In genomic region chr10:34326701-34327100, GRCm38 (mm10) we compare ENCODE assay signal across 7 mouse cellular contexts. TPM values are rescaled to one million over a fixed set of nuclear protein-coding genes. Genes with fewer than 3 reads are reported as not detected.
DNase-seq lines count a peak whose midpoint lies in the region; ATAC-seq and TF ChIP-seq lines count a peak whose summit lies in the region.

No protein-coding gene starts in this region.

- no peak overlapping the region for H3K27ac ChIP-seq in kidney, postnatal 0 days
- H3K27ac ChIP-seq in kidney, embryonic 15.5 days, result no peak overlapping the region
- no peak overlapping the region for H3K27ac ChIP-seq in MEL (ENCODE audit: control insufficient read depth, low read depth, low read length)
- H3K27ac ChIP-seq in heart, embryonic 10.5 days, result no peak overlapping the region

- peak; percentile 70 for DNase-seq in kidney, postnatal 0 days (ENCODE audit: low spot score)
- peak; percentile 36 for DNase-seq in CD4-positive helper T cell, adult 2 months (ENCODE audit: low read depth, low spot score)
- peak; percentile 56 for DNase-seq in MEL (ENCODE audit: low read depth, low spot score)
- DNase-seq in induced T-regulatory cell, adult 2 months (ENCODE audit: low read depth), result peak; percentile 61
- DNase-seq in heart, embryonic 10.5 days (ENCODE audit: low spot score), result no peak
- DNase-seq in yolk sac, embryonic 10.5 days (ENCODE audit: low spot score), result no peak

- H3K9ac ChIP-seq in kidney, postnatal 0 days (ENCODE audit: low read depth, low read length), result no peak overlapping the region
- H3K9ac ChIP-seq in kidney, embryonic 15.5 days, result no peak overlapping the region
- H3K9ac ChIP-seq in MEL (ENCODE audit: control insufficient read depth, low read depth, low read length, poor library complexity, severe bottlenecking), result no peak overlapping the region

- 16% methylated on average over 4 of the region's 4 CpGs for WGBS in kidney, postnatal 0 days
- 20% methylated on average over 4 of the region's 4 CpGs for WGBS in kidney, embryonic 15.5 days
- 23% methylated on average over 4 of the region's 4 CpGs for WGBS in heart, embryonic 10.5 days

- H3K4me1 ChIP-seq in kidney, postnatal 0 days (replicated peaks; ENCODE audit: insufficient read depth, low read length), result no peaks in the 10 kb centered on the region
- no peaks in the 10 kb centered on the region for H3K4me1 ChIP-seq in kidney, embryonic 15.5 days
- H3K4me1 ChIP-seq in MEL (ENCODE audit: control insufficient read depth in 1 of 2, insufficient read depth in 2 of 2, low read length in 2 of 2), result no peaks in the 10 kb centered on the region
- H3K4me1 ChIP-seq in heart, embryonic 10.5 days, result no peaks in the 10 kb centered on the region

- no peak for TF ChIP-seq POLR2A in MEL (IDR thresholded peaks at IDR 0.05; ENCODE audit: control insufficient read depth in 1 of 2, insufficient read depth in 1 of 2, low read depth in 1 of 2, low read length in 2 of 2, poor library complexity in 1 of 2)

- H3K36me3 ChIP-seq in kidney, postnatal 0 days (ENCODE audit: insufficient read depth, low read length), result 0 out of 2 replicates have a peak, but pooled peaks cover 3% of the 10 kb centered on the region
- peaks cover 5% of the 10 kb centered on the region; the same call in 1 of the 2 replicates for H3K36me3 ChIP-seq in kidney, embryonic 15.5 days
- H3K36me3 ChIP-seq in MEL (ENCODE audit: control insufficient read depth in 1 of 2, insufficient read depth in 2 of 2, low read length in 2 of 2), result no peaks in the 10 kb centered on the region
- H3K36me3 ChIP-seq in heart, embryonic 10.5 days, result no peaks in the 10 kb centered on the region

- no peak overlapping the region for H3K4me3 ChIP-seq in kidney, postnatal 0 days (replicated peaks; ENCODE audit: low read depth, low read length)
- no peak overlapping the region for H3K4me3 ChIP-seq in kidney, embryonic 15.5 days (replicated peaks)
- no peak overlapping the region for H3K4me3 ChIP-seq in MEL (ENCODE audit: control insufficient read depth in 1 of 2, insufficient read depth in 1 of 2, low read depth in 2 of 2, low read length in 2 of 2)
- no peak overlapping the region for H3K4me3 ChIP-seq in heart, embryonic 10.5 days

- no peak overlapping the region for H3K4me2 ChIP-seq in kidney, postnatal 0 days (ENCODE audit: low read length)
- no peak overlapping the region for H3K4me2 ChIP-seq in kidney, embryonic 15.5 days

- H3K79me2 ChIP-seq in MEL (ENCODE audit: control insufficient read depth, insufficient read depth, low read length, poor library complexity), result no peaks in the 10 kb centered on the region

- TF ChIP-seq EP300 in MEL (IDR thresholded peaks at IDR 0.05; ENCODE audit: low read depth in 1 of 2, low read length in 2 of 2), result no peak

- no peaks in the 10 kb centered on the region for H3K9me3 ChIP-seq in kidney, postnatal 0 days (replicated peaks; ENCODE audit: low read length)
- H3K9me3 ChIP-seq in kidney, embryonic 15.5 days (replicated peaks), result no peaks in the 10 kb centered on the region
- H3K9me3 ChIP-seq in MEL (replicated peaks; ENCODE audit: insufficient read depth, low read length), result no peaks in the 10 kb centered on the region
- H3K9me3 ChIP-seq in heart, embryonic 10.5 days, result no peaks in the 10 kb centered on the region

- TF ChIP-seq RAD21 in MEL (IDR thresholded peaks at IDR 0.05; ENCODE audit: low read depth, low read length), result peak; percentile 90

- no peaks in the 10 kb centered on the region for H3K27me3 ChIP-seq in kidney, postnatal 0 days (ENCODE audit: insufficient read depth, low read length)
- no peaks in the 10 kb centered on the region for H3K27me3 ChIP-seq in kidney, embryonic 15.5 days
- H3K27me3 ChIP-seq in MEL (ENCODE audit: control insufficient read depth in 1 of 2, insufficient read depth in 2 of 2, low read length in 2 of 2), result no peaks in the 10 kb centered on the region
- no peaks in the 10 kb centered on the region for H3K27me3 ChIP-seq in heart, embryonic 10.5 days (ENCODE audit: insufficient read depth, poor library complexity, severe bottlenecking)

- TF ChIP-seq CTCF in kidney, postnatal 0 days (IDR thresholded peaks at IDR 0.05; ENCODE audit: low read depth), result peak; percentile 86
- TF ChIP-seq CTCF in MEL (IDR thresholded peaks at IDR 0.05 in 2 of 3, conservative IDR thresholded peaks at IDR 0.05 in 1 of 3; ENCODE audit: control insufficient read depth in 1 of 3, insufficient read depth in 1 of 3, low read depth in 2 of 3, low read length in 3 of 3, poor library complexity in 1 of 3, severe bottlenecking in 1 of 3), result peak; percentile 11 to 89 (median 69); a peak in 5 of 6 replicates

- ATAC-seq in kidney, postnatal 0 days (replicated peaks; ENCODE audit: low FRiP score, low read depth), result no peak
- no peak for ATAC-seq in kidney, embryonic 15.5 days (replicated peaks; ENCODE audit: low FRiP score)

TF ChIP-seq in MEL, 35 proteins besides CTCF, POLR2A, EP300 and RAD21:
- TF ChIP-seq NRF1 (IDR thresholded peaks at IDR 0.05; ENCODE audit: insufficient read depth, low read depth, low read length, poor library complexity, severe bottlenecking), result no peak
- peak; percentile 64 for TF ChIP-seq ZC3H11A (IDR thresholded peaks at IDR 0.05; ENCODE audit: low read depth, low read length)
- no peak for TF ChIP-seq TBP (IDR thresholded peaks at IDR 0.05; ENCODE audit: low read depth, low read length)
- no peak for TF ChIP-seq GATA1 (IDR thresholded peaks at IDR 0.05; ENCODE audit: low read depth, low read length)
- peak; percentile 73 for TF ChIP-seq SMC3 (IDR thresholded peaks at IDR 0.05; ENCODE audit: low read depth, low read length)
- no peak for TF ChIP-seq ELF1 (IDR thresholded peaks at IDR 0.05; ENCODE audit: low read depth, low read length)

RNA-seq across cellular contexts. Expression of gene Tspyl4, which starts 29.5 kb away (rescaled TPM):
- 9.4 and 9.9 TPM in 2 replicates for polyA plus RNA-seq in kidney, postnatal 0 days (2015; fragmentation: Nextera tagmentation; extraction: Ambion mirVana)
- polyA plus RNA-seq in kidney, embryonic 15.5 days (2015; fragmentation: Nextera tagmentation; extraction: Ambion mirVana), result 11.2 and 14.8 TPM in 2 replicates
- total RNA-seq in MEL (2012; rRNA removed), result 0.04 and 0.07 TPM in 2 replicates
- polyA plus RNA-seq in MEL (2012; ENCODE audit: insufficient read depth in 1 of 2, insufficient read length in 2 of 2, low read depth in 1 of 2, low replicate concordance in 2 of 2, missing spikeins in 1 of 2), result under 1 TPM in 1 of 2 experiments, not detected in 1; 0.08 TPM
- polyA plus RNA-seq in heart, embryonic 10.5 days (2016; fragmentation: Nextera tagmentation; extraction: Ambion mirVana), result 20.7 and 21.7 TPM in 2 replicates

RNA-seq across cellular contexts. Expression of gene Tspyl1, which starts 44.7 kb away (rescaled TPM):
- polyA plus RNA-seq in kidney, postnatal 0 days (2015; fragmentation: Nextera tagmentation; extraction: Ambion mirVana), result 70.1 and 74.9 TPM in 2 replicates
- polyA plus RNA-seq in kidney, embryonic 15.5 days (2015; fragmentation: Nextera tagmentation; extraction: Ambion mirVana), result 64.8 and 67.1 TPM in 2 replicates
- total RNA-seq in MEL (2012; rRNA removed), result 10.4 and 10.8 TPM in 2 replicates
- polyA plus RNA-seq in MEL (2012; ENCODE audit: insufficient read depth in 1 of 2, insufficient read length in 2 of 2, low read depth in 1 of 2, low replicate concordance in 2 of 2, missing spikeins in 1 of 2), result 10 to 100 TPM in 1 of 2 experiments, not detected in 1; 16.3 TPM
- 57.5 and 69.9 TPM in 2 replicates for polyA plus RNA-seq in heart, embryonic 10.5 days (2016; fragmentation: Nextera tagmentation; extraction: Ambion mirVana)

Comparison
In these comparisons a context has a peak if more than half of its experiments do, and no peak if none do; other contexts are left out.
1. DNase-seq: peak in kidney, postnatal 0 days (single experiment), CD4-positive helper T cell, adult 2 months (single experiment), MEL (single experiment) and induced T-regulatory cell, adult 2 months (single experiment); none in heart, embryonic 10.5 days (single experiment) and yolk sac, embryonic 10.5 days (single experiment).